Mouse (Mus musculus) brain, embryonic 14.5 days (tissue): ENCODE results near the gene Tnfrsf26. TPM values are rescaled to one million over a fixed set of nuclear protein-coding genes. Genes with fewer than 3 reads are reported as not detected.

Experiments used
- DNase-seq: peaks from one replicate; pipeline ENCODE4 v3.0.0-alpha.2; 2011; ENCODE audit warnings: low read depth
- CTCF ChIP-seq: fragments of 200-500 bp; IDR thresholded peaks from 2 replicates; pipeline ENCODE4 v1.5.1; 2012; ENCODE audit warnings: inconsistent platforms, mild to moderate bottlenecking, moderate library complexity, borderline replicate concordance; ENCODE audit not compliant: insufficient read depth, insufficient read length; ENCODE audit errors: extremely low read depth
- POLR2A ChIP-seq: fragments of 200-500 bp; IDR thresholded peaks from 2 replicates; pipeline ENCODE4 v1.6.1; 2012; ENCODE audit warnings: mild to moderate bottlenecking, inconsistent platforms, borderline replicate concordance; ENCODE audit not compliant: poor library complexity, insufficient read depth, insufficient read length, severe bottlenecking; ENCODE audit errors: extremely low read depth
- polyA plus RNA-seq: library from polyadenylated mRNA; depleted of rRNA; stranded (reverse); fragments of >200 nt; gene quantifications from 2 replicates; pipeline ENCODE4 v1.2.3, GENCODE M21; 2012; rRNA removed

Gene Tnfrsf26
- polyA plus RNA-seq, 1 experiment = 0.31 TPM

DNA sequence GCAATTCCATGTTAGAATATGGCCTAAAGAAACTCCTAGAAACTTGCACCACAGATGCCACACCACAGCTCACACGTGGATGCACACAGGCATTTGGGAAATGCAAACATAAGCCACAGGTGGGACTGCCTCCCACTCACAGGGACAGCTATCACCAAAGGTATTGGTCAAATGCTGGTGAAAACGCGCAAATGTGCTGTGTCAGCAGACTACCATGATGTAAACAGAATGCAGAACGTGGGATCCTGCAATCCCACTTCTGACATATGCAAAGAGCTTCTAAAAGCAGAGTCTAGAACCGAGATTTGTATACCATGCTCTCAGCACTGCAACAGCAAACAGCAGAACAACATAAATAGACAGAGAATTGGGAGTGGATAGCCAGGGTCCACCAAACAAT is 45.5 kb downstream of the Tnfrsf26 start:
- TF ChIP-seq POLR2A (no peak), CTCF (no peak)
- DNase-seq = no peak

- TF ChIP-seq CTCF = no peak
- no peak for TF ChIP-seq POLR2A
- no peak for DNase-seq
Observed at GRCm38 (mm10) chr7:143575751-143576150, 52.8 kb downstream of the Tnfrsf26 start.

- no peak for DNase-seq
- TF ChIP-seq CTCF = no peak
- TF ChIP-seq POLR2A = no peak
Observed at GRCm38 (mm10) chr7:143565648-143566039, 62.9 kb downstream of the Tnfrsf26 start.

DNA sequence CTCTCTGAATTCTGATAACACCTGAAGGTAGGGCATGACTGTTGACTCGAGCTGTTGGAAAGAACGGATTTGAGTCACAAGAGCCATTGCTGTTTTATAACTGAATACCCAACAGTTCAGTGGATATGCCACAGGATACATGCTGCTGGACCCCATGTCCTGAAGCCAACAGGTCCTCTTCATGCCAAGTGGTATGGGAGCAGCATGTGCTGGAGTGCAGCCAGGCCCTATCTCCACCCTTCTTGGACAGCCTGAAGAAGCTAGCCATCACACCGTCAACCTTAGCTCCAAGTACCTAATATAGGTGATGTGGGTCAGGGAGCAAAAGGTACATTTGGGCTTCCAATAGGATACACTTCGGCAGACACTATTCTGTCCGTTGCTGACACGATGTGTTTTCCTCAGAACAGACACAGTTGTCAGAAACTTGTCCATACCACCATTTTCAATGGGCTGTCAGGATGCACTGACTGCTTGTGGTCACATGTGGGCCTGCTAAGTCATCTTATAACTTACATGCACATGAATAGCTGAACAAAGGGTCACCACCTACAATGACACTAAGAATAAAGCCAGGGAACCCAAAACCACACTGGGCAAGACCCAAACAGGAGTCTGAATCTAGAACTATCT is 63.4 kb downstream of the Tnfrsf26 start:
- DNase-seq = no peak
- no peak for TF ChIP-seq POLR2A
- no peak for TF ChIP-seq CTCF

DNA sequence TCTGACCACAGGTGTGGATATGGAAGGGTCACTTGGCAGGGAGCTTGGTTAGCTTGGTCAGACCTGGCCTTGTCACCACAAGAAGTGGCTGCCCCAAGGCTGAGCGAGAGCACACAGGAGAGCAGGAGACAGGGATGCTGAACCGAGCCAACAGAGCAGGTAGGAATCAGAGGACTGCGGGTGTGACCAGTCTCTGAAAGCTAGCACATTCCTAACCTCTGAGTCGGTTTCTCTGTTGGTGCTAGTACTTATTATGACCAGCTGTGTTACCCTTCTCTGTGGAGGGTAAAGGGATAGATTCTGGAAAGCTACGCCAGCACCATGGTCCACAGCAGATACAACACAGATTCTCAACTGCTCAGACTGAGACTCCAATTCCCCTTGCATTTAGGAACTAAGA is 64.7 kb downstream of the Tnfrsf26 start:
- no peak for DNase-seq
- no peak for TF ChIP-seq CTCF
- no peak for TF ChIP-seq POLR2A

Other genes starting within 250 kb of the Tnfrsf26 start
- 174 and 264 TPM in 2 replicates for gene Cdkn1c, start 167.7 kb downstream of the Tnfrsf26 start, polyA plus RNA-seq
- 0.71 and 1.2 TPM in 2 replicates for gene Slc22a18, start 155.0 kb downstream of the Tnfrsf26 start, polyA plus RNA-seq
- 0.78 and 0.88 TPM in 2 replicates for gene Phlda2, start 125.6 kb downstream of the Tnfrsf26 start, polyA plus RNA-seq
- 218 and 243 TPM in 2 replicates for gene Nap1l4, start 79.6 kb downstream of the Tnfrsf26 start, polyA plus RNA-seq
- gene Cars, start 28.6 kb downstream of the Tnfrsf26 start, polyA plus RNA-seq = 36.7 and 41.4 TPM in 2 replicates
- gene Tnfrsf22, start 20.9 kb upstream of the Tnfrsf26 start, polyA plus RNA-seq = 5.5 and 6.1 TPM in 2 replicates
- 1.5 and 2.3 TPM in 2 replicates for gene Tnfrsf23, start 57.1 kb upstream of the Tnfrsf26 start, polyA plus RNA-seq
- 52.0 and 59.1 TPM in 2 replicates for gene Osbpl5, start 128.3 kb upstream of the Tnfrsf26 start, polyA plus RNA-seq
- not detected in 2 replicates for gene Mrgprg, start 138.3 kb upstream of the Tnfrsf26 start, polyA plus RNA-seq
- 6.4 and 10.5 TPM in 2 replicates for gene Mrgpre, start 155.8 kb upstream of the Tnfrsf26 start, polyA plus RNA-seq
- gene Nadsyn1, start 194.1 kb upstream of the Tnfrsf26 start, polyA plus RNA-seq = 11.7 and 17.1 TPM in 2 replicates
- 106 and 117 TPM in 2 replicates for gene Dhcr7, start 194.4 kb upstream of the Tnfrsf26 start, polyA plus RNA-seq
- gene Gm498, start 238.1 kb upstream of the Tnfrsf26 start, polyA plus RNA-seq = not detected in 2 replicates